Mouse (Mus musculus) cerebellum, adult 2 months (tissue): ENCODE data around the gene Nhlrc2.

ENCODE experiments used
- CTCF ChIP-seq: fragments of 200-500 bp; IDR thresholded peaks from 2 replicates; pipeline ENCODE4 v1.5.1; 2011; ENCODE audit warnings: low read depth, mild to moderate bottlenecking, control low read depth, low read length, moderate library complexity, borderline replicate concordance; ENCODE audit not compliant: insufficient read depth
- POLR2A ChIP-seq: fragments of 200-500 bp; IDR thresholded peaks from 2 replicates; pipeline ENCODE4 v1.6.1; 2011; ENCODE audit warnings: low read length, control low read depth, borderline replicate concordance; ENCODE audit not compliant: insufficient read depth

DNA sequence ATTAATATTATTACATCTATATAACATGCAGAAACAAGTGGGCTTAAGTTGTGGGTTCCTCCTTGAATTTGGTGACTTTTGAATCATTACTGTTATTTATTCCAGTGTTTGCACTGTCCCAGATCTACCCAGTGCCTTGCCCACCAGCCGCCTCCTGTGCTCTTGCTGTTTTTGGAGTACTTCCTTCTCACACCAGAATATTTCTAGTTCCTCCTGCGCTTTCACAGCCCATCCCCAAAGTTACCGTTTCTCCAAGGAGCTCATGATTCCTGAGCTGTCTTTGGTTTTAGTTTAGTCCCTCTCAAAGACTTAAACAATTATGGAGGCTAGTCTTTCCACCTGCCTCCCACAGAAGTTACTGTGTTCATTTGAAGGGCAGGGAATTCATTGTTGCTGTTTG is 15.4 kb downstream of the Nhlrc2 start:
- TF ChIP-seq POLR2A (no peak), CTCF (no peak)
